In genomic region chr3:135024366-135024765, GRCm38 (mm10) we compare ENCODE assay signal across 21 mouse cellular contexts.
A peak's percentile ranks its signal among the peaks of the same experiment; 100 is the strongest.
DNase-seq lines count a peak whose midpoint lies in the region; ATAC-seq and TF ChIP-seq lines count a peak whose summit lies in the region.
"Had no signal": no experiment of that assay in that cellular context is flagged by ENCODE, and none has a peak within 500 bp of the region (broad histone marks: within the 10 kb centered on the region; RNA-seq: fewer than 3 reads in every experiment).

No protein-coding gene starts in this region.

- H3K4me3 ChIP-seq in intestine, embryonic 15.5 days (replicated peaks), result no peak overlapping the region
- H3K4me3 ChIP-seq in intestine, embryonic 16.5 days (ENCODE audit: low read length), result no peak overlapping the region
- no peak overlapping the region for H3K4me3 ChIP-seq in intestine, postnatal 0 days (ENCODE audit: low read depth, low read length)
- no peak overlapping the region for H3K4me3 ChIP-seq in gastrocnemius, adult 2 months

- 41% methylated on average over 2 of the region's 2 CpGs for WGBS in intestine, embryonic 15.5 days
- 51% methylated on average over 2 of the region's 2 CpGs for WGBS in intestine, embryonic 16.5 days
- 36% methylated on average over 2 of the region's 2 CpGs for WGBS in intestine, postnatal 0 days

- ATAC-seq in intestine, embryonic 15.5 days, result peak; percentile 85
- ATAC-seq in intestine, embryonic 16.5 days, result peak; percentile 90
- peak; percentile 51; the same call in 1 of the 2 replicates for ATAC-seq in intestine, postnatal 0 days
- ATAC-seq: activated CD4-positive, CD25-positive, alpha-beta regulatory T cell, adult 4 months; CD4-positive, CD25-positive, alpha-beta regulatory T cell, adult 4 months; Patski had no signal

- DNase-seq in gastrocnemius, adult 2 months, result no peak
- no peak for DNase-seq in frontal cortex, postnatal 25 days (ENCODE audit: low spot score in 2 of 2)
- DNase-seq in urinary bladder, postnatal 10 days (ENCODE audit: low spot score), result no peak
- DNase-seq: adrenal gland, adult 2 months; adrenal gland, adult 8-10 months; adrenal gland, postnatal 10 days; adrenal gland, postnatal 14 days; adrenal gland, postnatal 25 days; adrenal gland, postnatal 36 days; B cell, adult 2 months; cerebellum, adult 11 months; cerebellum, adult 11-12 months; cerebellum, adult 18-20 months had no signal

- H3K4me2 ChIP-seq in intestine, embryonic 15.5 days (replicated peaks), result no peak overlapping the region
- H3K4me2 ChIP-seq in intestine, embryonic 16.5 days (ENCODE audit: low read depth, low read length), result no peak overlapping the region
- H3K4me2 ChIP-seq in intestine, postnatal 0 days (replicated peaks; ENCODE audit: low read depth), result no peak overlapping the region

- no peak overlapping the region for H3K9ac ChIP-seq in intestine, embryonic 15.5 days
- no peak overlapping the region for H3K9ac ChIP-seq in intestine, embryonic 16.5 days (ENCODE audit: low read depth, low read length)
- no peak overlapping the region for H3K9ac ChIP-seq in intestine, postnatal 0 days (ENCODE audit: low read depth, low read length)

- no peaks in the 10 kb centered on the region for H3K36me3 ChIP-seq in intestine, embryonic 15.5 days
- no peaks in the 10 kb centered on the region for H3K36me3 ChIP-seq in intestine, embryonic 16.5 days (ENCODE audit: control insufficient read depth, insufficient read depth, low read length)
- no peaks in the 10 kb centered on the region for H3K36me3 ChIP-seq in intestine, postnatal 0 days (ENCODE audit: control insufficient read depth, insufficient read depth)
- H3K36me3 ChIP-seq: G1E had no signal

- H3K9me3 ChIP-seq in intestine, embryonic 15.5 days, result no peaks in the 10 kb centered on the region
- no peaks in the 10 kb centered on the region for H3K9me3 ChIP-seq in intestine, embryonic 16.5 days (ENCODE audit: control insufficient read depth, low read length)
- H3K9me3 ChIP-seq in intestine, postnatal 0 days (ENCODE audit: control insufficient read depth), result no peaks in the 10 kb centered on the region
- H3K9me3 ChIP-seq: G1E had no signal

- intact Hi-C loops in gastrocnemius, adult 2 months (cut with DNase I), result no loop called here

- no peaks in the 10 kb centered on the region for H3K4me1 ChIP-seq in intestine, embryonic 15.5 days (replicated peaks)
- H3K4me1 ChIP-seq in intestine, embryonic 16.5 days (ENCODE audit: control insufficient read depth, insufficient read depth, low read length), result no peaks in the 10 kb centered on the region
- H3K4me1 ChIP-seq in intestine, postnatal 0 days (replicated peaks; ENCODE audit: control insufficient read depth, insufficient read depth, low read length), result no peaks in the 10 kb centered on the region

- no peaks in the 10 kb centered on the region for H3K27me3 ChIP-seq in intestine, embryonic 15.5 days (replicated peaks)
- no peaks in the 10 kb centered on the region for H3K27me3 ChIP-seq in intestine, embryonic 16.5 days (replicated peaks; ENCODE audit: control insufficient read depth, insufficient read depth, low read length)
- H3K27me3 ChIP-seq in intestine, postnatal 0 days (replicated peaks; ENCODE audit: control insufficient read depth, insufficient read depth, low read length), result 0 out of 2 replicates have a peak, but pooled peaks cover 12% of the 10 kb centered on the region
- H3K27me3 ChIP-seq: CH12.LX, Patski had no signal

- no peak for TF ChIP-seq CTCF in intestine, postnatal 0 days (IDR thresholded peaks at IDR 0.05; ENCODE audit: low read depth)
- TF ChIP-seq CTCF in gastrocnemius, adult 2 months (IDR thresholded peaks at IDR 0.05), result no peak

- H3K27ac ChIP-seq in intestine, embryonic 15.5 days, result no peak overlapping the region
- H3K27ac ChIP-seq in intestine, embryonic 16.5 days (ENCODE audit: low read length), result no peak overlapping the region
- H3K27ac ChIP-seq in intestine, postnatal 0 days (ENCODE audit: low read depth, low read length), result no peak overlapping the region
- H3K27ac ChIP-seq in gastrocnemius, adult 2 months, result no peak overlapping the region
